ENCODE assay signal across 7 mouse cellular contexts in the genomic region with DNA sequence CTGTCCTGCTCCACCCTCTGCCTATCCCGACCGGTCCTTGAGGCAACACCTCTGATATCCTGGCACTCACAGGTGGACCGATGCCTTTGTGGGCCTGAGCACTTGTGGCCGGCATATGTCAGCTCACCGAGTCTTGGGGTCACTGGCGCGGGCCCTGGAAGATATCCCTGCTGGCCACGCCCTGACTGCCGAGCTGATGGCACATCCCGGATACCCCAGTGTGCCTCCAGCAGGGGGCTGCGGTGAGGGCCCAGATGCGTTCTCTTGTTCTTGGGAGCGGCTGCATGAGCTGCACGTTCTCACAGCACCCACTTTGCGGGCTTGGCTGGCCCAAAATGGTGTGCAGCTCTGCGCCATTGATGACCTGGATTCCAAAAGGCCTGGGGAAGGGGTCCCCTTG. TPM values are rescaled to one million over a fixed set of nuclear protein-coding genes. Genes with fewer than 3 reads are reported as not detected.
A peak's percentile ranks its signal among the peaks of the same experiment; 100 is the strongest.
DNase-seq lines count a peak whose midpoint lies in the region; ATAC-seq and TF ChIP-seq lines count a peak whose summit lies in the region.

No protein-coding gene starts in this region.

- peaks cover 3% of the 10 kb centered on the region; the same call in 1 of the 2 replicates for H3K36me3 ChIP-seq in lung, embryonic 16.5 days (ENCODE audit: control insufficient read depth, insufficient read depth, low read length)
- 0 out of 2 replicates have a peak, but pooled peaks cover 2% of the 10 kb centered on the region for H3K36me3 ChIP-seq in forebrain, embryonic 11.5 days (ENCODE audit: control insufficient read depth, insufficient read depth, low read length)
- H3K36me3 ChIP-seq in midbrain, postnatal 0 days (ENCODE audit: insufficient read depth, low read length), result peaks cover 9% of the 10 kb centered on the region; the same call in 1 of the 2 replicates

- H3K27me3 ChIP-seq in lung, embryonic 16.5 days (ENCODE audit: control insufficient read depth, insufficient read depth, low read depth, low read length), result no peaks in the 10 kb centered on the region
- H3K27me3 ChIP-seq in forebrain, embryonic 11.5 days (ENCODE audit: control insufficient read depth, insufficient read depth, low read length), result peaks cover 9% of the 10 kb centered on the region
- no peaks in the 10 kb centered on the region for H3K27me3 ChIP-seq in midbrain, postnatal 0 days (ENCODE audit: insufficient read depth, low read length)

- no peak for TF ChIP-seq CTCF in lung, adult 2 months (IDR thresholded peaks at IDR 0.05; ENCODE audit: insufficient read depth, low read length)
- peak; percentile 49 for TF ChIP-seq CTCF in midbrain, postnatal 0 days (IDR thresholded peaks at IDR 0.05)

- no peak for TF ChIP-seq POLR2A in lung, adult 2 months (IDR thresholded peaks at IDR 0.05; ENCODE audit: borderline replicate concordance, extremely low read depth, low read depth, low read length)

- peak; percentile 48; the same call in 1 of the 2 replicates for ATAC-seq in lung, embryonic 16.5 days (ENCODE audit: low read depth)
- ATAC-seq in forebrain, embryonic 11.5 days (replicated peaks; ENCODE audit: low FRiP score), result peak; percentile 40
- 0 out of 2 replicates have a peak, but pooled peaks have one; percentile 0 for ATAC-seq in midbrain, postnatal 0 days (ENCODE audit: low FRiP score)

- no peak for DNase-seq in lung, adult 2 months
- peak; percentile 18 for DNase-seq in brain, adult 2 months (ENCODE audit: low read depth, low spot score)
- DNase-seq in forebrain, embryonic 11.5 days (ENCODE audit: low spot score), result peak; percentile 77
- peak; percentile 22 for DNase-seq in kidney, postnatal 14 days
- DNase-seq in midbrain, postnatal 0 days (ENCODE audit: low spot score), result no peak
- no peak for DNase-seq in natural killer cell, adult 2 months (ENCODE audit: low spot score in 2 of 2)

- peaks cover 13% of the 10 kb centered on the region for H3K4me1 ChIP-seq in lung, embryonic 16.5 days (replicated peaks; ENCODE audit: control insufficient read depth, insufficient read depth, low read length)
- H3K4me1 ChIP-seq in lung, adult 2 months (ENCODE audit: control insufficient read depth, insufficient read depth, low read length), result peaks cover 10% of the 10 kb centered on the region
- peaks cover 5% of the 10 kb centered on the region; the same call in 1 of the 2 replicates for H3K4me1 ChIP-seq in forebrain, embryonic 11.5 days (replicated peaks; ENCODE audit: control insufficient read depth, insufficient read depth, low read length)
- peaks cover 3% of the 10 kb centered on the region; the same call in 1 of the 2 replicates for H3K4me1 ChIP-seq in midbrain, postnatal 0 days (ENCODE audit: insufficient read depth, low read length)

- peak overlapping the region; percentile 66 for H3K4me3 ChIP-seq in lung, embryonic 16.5 days (ENCODE audit: low read length)
- no peak overlapping the region for H3K4me3 ChIP-seq in lung, adult 2 months (replicated peaks; ENCODE audit: extremely low read depth, low read depth, low read length)
- peak overlapping the region; percentile 49 for H3K4me3 ChIP-seq in forebrain, embryonic 11.5 days (ENCODE audit: low read depth, low read length)
- peak overlapping the region; percentile 68 for H3K4me3 ChIP-seq in midbrain, postnatal 0 days (ENCODE audit: low read depth, low read length)

- H3K4me2 ChIP-seq in lung, embryonic 16.5 days (ENCODE audit: low read depth, low read length), result peak overlapping the region; percentile 99
- peak overlapping the region; percentile 98 for H3K4me2 ChIP-seq in forebrain, embryonic 11.5 days (ENCODE audit: low read depth, low read length, severe bottlenecking)
- peak overlapping the region; percentile 88 for H3K4me2 ChIP-seq in midbrain, postnatal 0 days (ENCODE audit: low read depth, low read length, poor library complexity, severe bottlenecking)

- WGBS in lung, embryonic 16.5 days, result 12% methylated on average over 16 of the region's 16 CpGs
- WGBS in lung, adult 2 months, result 28% methylated on average over 16 of the region's 16 CpGs
- 8% methylated on average over 16 of the region's 16 CpGs for WGBS in forebrain, embryonic 11.5 days
- WGBS in midbrain, postnatal 0 days, result 11% methylated on average over 16 of the region's 16 CpGs

- H3K27ac ChIP-seq in lung, embryonic 16.5 days (ENCODE audit: low read length), result no peak overlapping the region
- no peak overlapping the region for H3K27ac ChIP-seq in forebrain, embryonic 11.5 days (ENCODE audit: low read depth, low read length)
- no peak overlapping the region for H3K27ac ChIP-seq in midbrain, postnatal 0 days (ENCODE audit: low read depth, low read length)

- H3K9me3 ChIP-seq in lung, embryonic 16.5 days (ENCODE audit: control insufficient read depth, low read length), result no peaks in the 10 kb centered on the region
- H3K9me3 ChIP-seq in forebrain, embryonic 11.5 days (ENCODE audit: control insufficient read depth, low read length), result no peaks in the 10 kb centered on the region
- no peaks in the 10 kb centered on the region for H3K9me3 ChIP-seq in midbrain, postnatal 0 days (ENCODE audit: low read length)

- H3K9ac ChIP-seq in lung, embryonic 16.5 days (ENCODE audit: low read length), result peak overlapping the region; percentile 4; the same call in 1 of the 2 replicates
- no peak overlapping the region for H3K9ac ChIP-seq in forebrain, embryonic 11.5 days (ENCODE audit: low read length)
- H3K9ac ChIP-seq in midbrain, postnatal 0 days (replicated peaks; ENCODE audit: low read length, poor library complexity, severe bottlenecking), result no peak overlapping the region

RNA-seq across cellular contexts. Expression of a gene that starts 1.1 kb away (rescaled TPM):
- 0.20 and 0.44 TPM in 2 replicates for polyA plus RNA-seq in lung, embryonic 16.5 days (2015; fragmentation: Nextera tagmentation; extraction: Ambion mirVana)
- polyA plus RNA-seq in lung, adult 2 months (2012; rRNA removed), result 0.91 TPM in 2 replicates
- 0.61 and 0.97 TPM in 2 replicates for polyA plus RNA-seq in forebrain, embryonic 11.5 days (2014; fragmentation: Nextera tagmentation; extraction: Ambion mirVana)
- total RNA-seq in midbrain, postnatal 0 days (2014; rRNA removed), result 9.0 and 9.6 TPM in 2 replicates
- polyA plus RNA-seq in midbrain, postnatal 0 days (2015; fragmentation: Nextera tagmentation; extraction: Ambion mirVana), result 4.3 and 4.4 TPM in 2 replicates

RNA-seq across cellular contexts. Expression of a gene that starts 3.7 kb away (rescaled TPM):
- 6.1 and 6.2 TPM in 2 replicates for polyA plus RNA-seq in lung, embryonic 16.5 days (2015; fragmentation: Nextera tagmentation; extraction: Ambion mirVana)
- 5.7 and 6.2 TPM in 2 replicates for polyA plus RNA-seq in lung, adult 2 months (2012; rRNA removed)
- polyA plus RNA-seq in forebrain, embryonic 11.5 days (2014; fragmentation: Nextera tagmentation; extraction: Ambion mirVana), result 5.7 and 6.0 TPM in 2 replicates
- total RNA-seq in midbrain, postnatal 0 days (2014; rRNA removed), result 60.2 and 60.3 TPM in 2 replicates
- 48.9 and 51.8 TPM in 2 replicates for polyA plus RNA-seq in midbrain, postnatal 0 days (2015; fragmentation: Nextera tagmentation; extraction: Ambion mirVana)

RNA-seq across cellular contexts. Expression of a gene that starts 15.9 kb away (rescaled TPM):
- polyA plus RNA-seq in lung, embryonic 16.5 days (2015; fragmentation: Nextera tagmentation; extraction: Ambion mirVana), result 85.6 and 88.8 TPM in 2 replicates
- polyA plus RNA-seq in lung, adult 2 months (2012; rRNA removed), result 29.1 and 37.2 TPM in 2 replicates
- polyA plus RNA-seq in forebrain, embryonic 11.5 days (2014; fragmentation: Nextera tagmentation; extraction: Ambion mirVana), result 64.9 and 68.4 TPM in 2 replicates
- total RNA-seq in midbrain, postnatal 0 days (2014; rRNA removed), result 8.3 and 18.6 TPM in 2 replicates
- polyA plus RNA-seq in midbrain, postnatal 0 days (2015; fragmentation: Nextera tagmentation; extraction: Ambion mirVana), result 11.5 and 11.8 TPM in 2 replicates

RNA-seq across cellular contexts. Expression of a gene that starts 23.1 kb away (rescaled TPM):
- polyA plus RNA-seq in lung, embryonic 16.5 days (2015; fragmentation: Nextera tagmentation; extraction: Ambion mirVana), result 23.8 and 28.7 TPM in 2 replicates
- polyA plus RNA-seq in lung, adult 2 months (2012; rRNA removed), result 0.89 and 1.2 TPM in 2 replicates
- 104 and 111 TPM in 2 replicates for polyA plus RNA-seq in forebrain, embryonic 11.5 days (2014; fragmentation: Nextera tagmentation; extraction: Ambion mirVana)
- total RNA-seq in midbrain, postnatal 0 days (2014; rRNA removed), result 4.3 and 4.5 TPM in 2 replicates
- 5.3 and 5.9 TPM in 2 replicates for polyA plus RNA-seq in midbrain, postnatal 0 days (2015; fragmentation: Nextera tagmentation; extraction: Ambion mirVana)

RNA-seq across cellular contexts. Expression of a gene that starts 37.0 kb away (rescaled TPM):
- 143 and 146 TPM in 2 replicates for polyA plus RNA-seq in lung, embryonic 16.5 days (2015; fragmentation: Nextera tagmentation; extraction: Ambion mirVana)
- polyA plus RNA-seq in lung, adult 2 months (2012; rRNA removed), result 66.5 and 74.0 TPM in 2 replicates
- polyA plus RNA-seq in forebrain, embryonic 11.5 days (2014; fragmentation: Nextera tagmentation; extraction: Ambion mirVana), result 153 and 156 TPM in 2 replicates
- total RNA-seq in midbrain, postnatal 0 days (2014; rRNA removed), result 87.0 and 88.2 TPM in 2 replicates
- 100 and 108 TPM in 2 replicates for polyA plus RNA-seq in midbrain, postnatal 0 days (2015; fragmentation: Nextera tagmentation; extraction: Ambion mirVana)

Comparison
In these comparisons a context has a peak if more than half of its experiments do, and no peak if none do; other contexts are left out.
1. DNase-seq: peak in brain, adult 2 months (single experiment), forebrain, embryonic 11.5 days (single experiment) and kidney, postnatal 14 days (single experiment); none in lung, adult 2 months (single experiment), midbrain, postnatal 0 days (single experiment) and natural killer cell, adult 2 months (0 of 2).
2. Peak in every context shown above with its lines, with median percentiles within 50 percentile points of each other: ATAC-seq and H3K4me2 ChIP-seq.